Mouse (Mus musculus) cerebellum, adult 11 months (tissue): ENCODE results near the gene Lrrc8a.
A peak's percentile ranks its signal among the peaks of the same experiment; 100 is the strongest.

Experiments
- DNase-seq: peaks from one replicate; pipeline ENCODE4 v3.0.0; 2022

Lrrc8a gene

DNA sequence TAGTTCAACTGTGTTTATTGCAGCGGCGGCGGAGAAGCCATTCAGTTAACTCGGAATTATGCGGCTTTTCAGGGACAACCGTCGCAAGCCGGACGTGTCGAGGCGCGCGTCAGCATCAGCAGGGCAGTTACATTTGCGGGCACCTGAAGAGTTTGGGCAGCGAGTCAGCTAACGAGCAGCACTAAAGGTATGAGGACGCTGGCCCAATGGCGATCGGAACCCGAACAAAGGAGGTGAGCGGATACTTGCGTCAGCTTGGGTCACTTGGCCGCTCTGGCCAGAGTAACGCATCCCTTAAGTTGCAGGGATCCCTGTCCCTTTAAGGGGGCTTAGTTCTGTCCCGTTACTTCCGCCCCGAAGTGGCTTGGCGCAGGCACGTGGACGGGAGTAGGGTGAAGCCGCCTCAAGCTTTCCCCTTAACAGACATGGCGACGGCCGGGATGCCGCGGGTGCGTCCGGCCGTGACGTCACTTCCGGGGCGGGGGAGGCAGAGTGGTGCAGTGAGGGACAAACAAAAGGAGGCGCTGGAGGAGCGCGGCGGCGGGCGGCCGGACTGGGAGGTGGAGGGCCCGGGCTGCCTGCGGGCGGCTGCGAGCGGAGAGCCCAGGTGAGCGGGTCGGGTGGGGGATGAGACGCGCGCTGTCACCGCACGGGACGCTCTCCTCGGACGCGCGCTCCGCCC lies at the start of gene Lrrc8a:
TSS of gene Lrrc8a (plus strand) at position 517 of the 682 bp plus-strand sequence.
- DNase-seq = peak; percentile 99

DNA sequence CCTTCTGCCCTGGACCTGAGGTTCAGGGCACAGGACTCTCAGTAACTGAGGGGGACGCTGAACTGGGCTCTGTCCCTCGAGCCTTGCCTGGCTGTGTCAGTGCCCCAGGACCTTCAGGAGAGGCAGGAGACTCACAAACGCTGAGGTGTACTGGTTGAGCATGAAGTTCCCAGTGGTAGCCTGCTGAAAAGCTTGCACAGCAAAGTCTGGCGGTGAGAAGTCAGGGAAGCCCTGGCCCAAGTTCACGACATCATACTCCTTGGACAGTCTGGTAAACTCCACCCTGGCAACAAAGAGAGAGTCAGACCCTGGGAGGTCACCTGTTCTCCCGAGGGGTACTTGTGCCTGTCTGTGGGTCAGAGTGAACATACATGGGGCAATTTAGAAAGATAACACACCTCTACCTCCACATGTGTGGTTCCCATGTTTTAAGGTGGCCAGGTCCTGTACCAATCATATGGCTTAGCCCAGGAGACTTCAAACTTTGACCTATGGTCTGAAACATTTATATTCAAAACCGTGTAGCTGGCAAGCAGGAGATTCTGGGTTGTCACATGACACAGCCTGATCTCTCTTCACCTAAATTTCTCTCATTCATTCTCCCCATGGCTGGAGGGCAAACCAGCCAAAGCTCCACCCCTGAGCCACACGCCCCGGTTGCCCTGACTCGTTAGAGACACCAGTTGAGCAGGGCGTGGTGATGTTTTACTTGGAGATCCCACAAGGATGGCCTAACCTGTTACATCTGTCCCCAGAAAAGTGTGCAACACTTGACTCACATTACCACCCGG lies 45.5 kb upstream of the Lrrc8a start:
- DNase-seq = no peak

DNA sequence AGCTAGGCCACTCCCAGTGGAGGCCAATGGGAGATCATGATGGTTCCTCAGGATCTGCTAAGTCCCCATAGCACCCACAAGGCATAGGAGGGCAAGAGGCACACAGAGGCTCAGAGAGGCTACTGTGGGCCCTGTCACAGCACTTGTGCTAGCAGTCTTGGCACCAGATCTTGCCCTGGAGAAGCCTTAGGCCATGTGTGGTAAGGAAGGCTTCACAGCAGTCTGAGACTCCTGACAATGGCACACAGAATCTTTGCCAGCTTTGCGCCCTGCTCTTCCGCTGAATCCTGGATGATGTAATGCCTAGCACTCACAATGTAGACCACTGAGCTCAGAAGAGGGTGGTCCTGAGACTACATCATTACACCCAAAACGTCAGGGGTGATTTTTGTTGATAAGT lies 42.9 kb upstream of the Lrrc8a start:
- DNase-seq = no peak

DNA sequence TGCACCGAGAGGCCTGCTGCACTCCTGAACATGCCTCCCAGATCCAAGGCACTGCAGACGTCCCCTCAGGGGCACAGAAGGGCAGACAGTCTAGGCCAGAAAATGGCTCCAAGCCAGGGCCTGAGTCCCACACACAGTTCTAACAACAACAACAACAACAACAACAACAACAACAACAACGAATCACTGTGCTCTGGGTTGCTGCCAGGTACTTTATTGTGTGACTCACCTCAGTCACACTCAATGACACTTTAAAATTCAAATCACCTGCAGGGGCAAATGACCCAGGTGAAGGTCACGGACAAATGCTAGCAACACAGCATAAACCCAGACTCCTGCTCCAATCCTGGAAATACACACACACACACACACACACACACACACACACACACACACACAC lies 39.5 kb upstream of the Lrrc8a start:
- DNase-seq = no peak

DNA sequence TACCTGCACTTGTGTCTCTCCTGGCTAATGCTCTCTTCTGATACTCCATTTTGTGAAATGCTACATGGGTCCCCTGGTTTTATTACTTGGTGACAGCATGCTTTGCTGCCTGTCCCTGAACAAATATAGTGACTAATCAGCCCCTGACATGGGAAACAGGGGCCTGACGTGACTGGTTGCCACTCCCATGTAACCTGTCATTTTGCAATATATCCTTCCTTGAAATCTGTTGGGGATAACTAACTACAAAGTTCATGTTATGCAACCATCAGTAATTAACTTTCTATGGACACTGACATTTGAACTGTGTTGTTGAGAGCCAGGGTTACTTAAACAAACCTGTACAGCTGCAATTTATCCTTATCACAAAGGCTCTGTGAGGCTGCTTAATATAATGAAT lies 37.5 kb upstream of the Lrrc8a start:
- no peak for DNase-seq

DNA sequence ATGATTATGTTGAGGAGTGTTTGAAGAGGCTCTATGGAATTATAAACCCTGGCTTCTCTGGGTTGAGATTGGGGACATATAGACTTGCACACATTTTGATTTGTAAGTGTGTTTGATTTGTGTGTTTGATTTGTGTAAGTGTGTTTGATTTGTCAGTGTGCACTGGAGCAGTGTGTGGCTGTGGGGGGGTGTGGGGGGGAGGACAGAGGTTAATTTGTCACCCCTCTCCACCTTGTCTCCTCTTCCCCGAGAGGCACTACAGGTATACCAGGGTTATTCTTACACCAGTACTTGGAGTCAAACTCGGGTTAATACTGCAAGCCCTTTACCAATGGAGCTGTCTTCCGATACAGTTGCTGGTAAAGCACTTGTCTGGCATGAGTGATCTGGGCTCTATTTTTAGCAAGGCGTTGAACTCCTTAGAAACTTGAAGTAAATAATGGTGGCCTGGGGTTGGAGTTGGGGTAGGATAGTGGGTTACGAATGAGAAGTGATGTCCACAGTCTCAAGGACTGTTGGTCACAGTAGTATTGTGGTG lies 37.1 kb upstream of the Lrrc8a start:
- DNase-seq = no peak

DNA sequence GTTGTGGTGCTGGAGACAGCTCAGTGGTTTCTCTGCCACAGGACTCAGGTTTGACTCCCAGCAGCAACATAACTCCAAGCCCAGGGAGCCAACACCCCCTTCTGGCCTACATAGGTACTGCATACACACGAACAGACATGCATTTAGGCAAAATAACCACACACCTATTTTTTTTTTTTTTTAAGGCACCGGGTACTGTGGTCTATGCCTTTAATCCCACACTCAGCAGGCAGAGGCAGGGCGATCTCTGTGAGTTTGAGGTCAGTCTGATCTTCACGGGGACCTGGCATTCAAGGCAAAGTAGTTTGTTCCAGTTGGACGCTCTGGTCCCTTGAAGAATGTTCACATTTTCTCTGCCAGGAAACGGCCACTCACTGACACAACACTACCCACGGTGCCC lies 34.1 kb upstream of the Lrrc8a start:
- DNase-seq = no peak

DNA sequence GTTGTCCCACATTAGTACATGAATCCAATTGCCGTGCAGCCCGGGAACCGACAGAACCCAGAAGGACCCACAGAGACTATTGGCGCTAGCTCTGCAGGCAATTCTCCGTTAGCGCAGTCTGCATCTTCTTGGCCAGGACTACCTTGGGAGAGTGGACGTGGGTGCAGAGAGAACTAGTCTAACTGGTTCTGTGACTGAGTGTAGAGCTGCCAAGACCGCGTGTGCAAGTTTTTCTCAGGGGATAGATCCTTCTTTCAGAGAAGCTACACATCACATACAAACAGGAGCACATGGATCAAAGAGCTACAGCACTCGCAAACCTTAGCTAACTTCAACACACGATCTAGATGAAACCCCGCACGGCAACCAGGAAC lies 32.3 kb upstream of the Lrrc8a start:
- DNase-seq = peak; percentile 22

DNA sequence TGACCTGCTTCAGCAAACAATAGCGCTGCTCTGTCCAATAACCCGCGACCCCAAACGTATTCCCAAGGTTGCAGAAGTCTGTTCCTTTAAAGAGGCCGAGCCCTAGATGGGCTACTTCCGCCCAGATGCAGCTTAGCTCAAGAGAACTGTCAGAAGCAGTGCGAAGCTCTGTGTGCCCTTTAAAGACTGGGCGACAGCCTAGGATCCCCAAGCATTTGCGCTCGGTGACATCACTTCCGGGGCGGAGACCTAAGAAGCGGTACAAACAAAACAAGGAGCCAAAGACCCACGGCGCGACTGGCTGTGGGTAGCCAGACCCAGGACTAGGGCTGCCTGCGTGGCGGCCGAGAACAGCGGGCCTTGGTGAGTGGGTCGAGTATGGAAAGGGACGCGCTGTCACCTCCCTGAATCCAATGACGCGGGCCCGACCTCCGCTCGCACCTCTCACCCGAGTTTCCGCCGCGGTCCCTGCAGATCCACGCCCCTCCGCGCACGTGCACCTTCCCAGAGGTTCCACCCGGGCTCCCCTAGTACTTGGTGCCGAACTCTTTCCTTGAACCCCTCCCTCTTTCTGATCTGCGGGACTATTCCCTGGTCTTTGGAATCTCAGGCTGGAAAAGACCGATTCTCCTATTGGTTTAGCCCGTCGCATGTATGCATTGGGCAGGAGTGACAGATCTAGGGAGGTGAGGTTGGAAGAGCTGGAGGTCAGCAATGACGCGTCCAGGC lies 31.7 kb upstream of the Lrrc8a start, which contains the start of gene Kyat1:
TSS of gene Kyat1 (minus strand) at position 219 of the 729 bp plus-strand sequence.
- peak; percentile 88 for DNase-seq

DNA sequence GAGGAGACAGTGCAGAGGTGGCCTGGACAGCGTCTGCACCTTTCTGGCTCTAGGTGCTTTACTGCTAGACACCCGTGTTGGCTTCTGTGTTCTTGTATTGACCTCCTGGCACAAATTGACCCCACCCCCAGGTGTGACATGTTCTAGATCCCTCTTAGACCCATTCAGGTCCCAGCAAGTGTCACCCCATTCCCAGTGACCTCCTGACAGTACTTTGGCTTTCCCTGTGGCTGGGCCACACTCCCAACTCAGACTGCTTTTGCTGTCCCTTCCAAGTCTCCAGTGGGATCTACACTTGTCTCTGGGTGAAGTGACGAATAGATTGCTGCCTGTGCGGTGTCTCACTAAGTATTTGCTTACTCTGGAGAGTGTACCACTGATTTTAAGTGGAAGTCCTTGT lies 30.1 kb upstream of the Lrrc8a start:
- DNase-seq = no peak

DNA sequence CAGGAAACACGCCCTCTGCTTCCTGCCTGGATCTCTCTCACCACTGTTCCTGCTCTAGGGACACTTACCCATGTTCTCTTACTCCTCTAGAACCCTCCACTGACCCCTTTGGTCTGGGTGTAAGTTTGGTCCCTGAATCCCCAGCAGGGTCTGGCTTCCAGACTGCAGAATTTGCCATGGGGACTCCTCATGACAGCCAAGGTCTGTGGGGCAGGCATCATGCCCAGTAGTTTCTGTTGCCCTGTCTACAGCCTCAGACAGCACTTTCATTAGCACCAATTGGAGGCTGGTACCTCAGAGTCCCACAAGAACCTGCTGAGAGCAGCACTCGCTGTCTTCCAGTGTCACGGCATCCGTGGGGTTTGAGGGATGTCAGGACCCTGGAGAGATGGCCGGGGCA lies 29.6 kb upstream of the Lrrc8a start:
- DNase-seq = no peak

DNA sequence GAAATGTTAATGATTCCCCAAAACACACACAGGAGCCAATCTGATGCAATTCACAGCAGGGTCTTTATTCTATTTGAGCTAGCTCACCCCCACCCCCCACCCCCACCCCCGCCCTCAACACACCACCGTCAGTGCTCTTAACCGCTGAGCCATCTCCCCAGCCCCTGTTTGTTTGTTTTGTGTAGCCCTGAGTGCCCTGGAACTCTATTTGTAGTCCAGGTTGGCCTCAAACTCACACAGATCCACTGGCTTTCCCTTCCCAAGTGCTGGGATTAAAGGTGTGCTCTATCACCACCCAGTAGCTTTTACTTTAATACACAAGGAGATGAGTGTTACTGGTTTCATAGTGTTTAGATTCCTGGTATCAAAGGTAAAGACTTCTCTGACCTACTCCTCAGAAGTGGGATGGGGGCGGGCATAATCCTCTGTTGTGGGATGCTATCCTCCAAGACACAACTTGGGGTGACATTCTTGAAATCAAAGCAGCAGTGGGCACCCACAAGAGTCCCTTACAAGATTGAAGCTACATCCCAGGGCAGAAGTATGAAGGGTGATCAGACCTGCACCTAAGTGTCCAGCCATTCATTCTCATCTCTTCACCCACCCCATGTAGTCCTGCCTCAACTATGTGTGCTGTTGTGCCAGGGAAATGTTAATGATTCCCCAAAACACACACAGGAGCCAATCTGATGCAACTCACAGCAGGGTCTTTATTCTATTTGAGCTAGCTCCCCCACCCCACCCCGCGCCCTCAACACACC lies 25.9 kb upstream of the Lrrc8a start:
- no peak for DNase-seq

DNA sequence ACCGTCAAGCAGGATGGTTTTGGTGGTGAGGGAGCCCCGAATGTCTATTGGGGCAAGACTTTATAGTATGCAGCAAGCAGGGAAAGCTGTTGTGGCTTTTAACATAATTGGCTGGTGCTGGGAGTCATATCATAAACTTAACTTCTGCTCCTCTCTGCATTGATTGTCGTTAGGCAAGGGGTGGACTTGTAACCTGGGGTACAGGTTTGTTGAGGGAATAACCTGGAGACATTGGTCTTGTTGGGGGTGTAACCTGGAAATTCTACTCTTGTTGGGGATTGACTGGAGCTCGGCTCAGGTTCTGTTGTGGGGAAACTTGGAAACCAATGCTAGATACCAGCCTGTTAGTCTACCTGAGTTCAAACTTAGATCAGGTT lies 25.4 kb upstream of the Lrrc8a start:
- DNase-seq = no peak

DNA sequence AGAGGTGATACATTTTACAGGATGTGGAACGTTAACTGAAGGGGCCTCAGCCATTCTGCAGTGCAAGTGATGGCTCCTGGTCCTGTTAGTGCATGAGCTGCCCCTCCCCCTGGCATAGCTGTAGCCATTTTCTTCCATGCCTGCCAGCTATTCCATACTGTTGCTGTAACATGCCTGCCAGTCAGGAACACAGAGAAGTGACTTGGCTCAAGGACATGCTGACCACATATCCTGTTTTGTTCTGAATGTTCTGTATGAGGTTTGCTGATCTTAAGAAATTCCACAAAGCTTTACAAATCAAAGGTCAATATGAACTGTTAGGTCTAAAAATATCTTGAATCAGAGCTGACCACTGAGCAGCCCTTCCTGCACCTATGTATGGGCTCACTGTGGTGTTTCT lies 24.6 kb upstream of the Lrrc8a start:
- DNase-seq = no peak

DNA sequence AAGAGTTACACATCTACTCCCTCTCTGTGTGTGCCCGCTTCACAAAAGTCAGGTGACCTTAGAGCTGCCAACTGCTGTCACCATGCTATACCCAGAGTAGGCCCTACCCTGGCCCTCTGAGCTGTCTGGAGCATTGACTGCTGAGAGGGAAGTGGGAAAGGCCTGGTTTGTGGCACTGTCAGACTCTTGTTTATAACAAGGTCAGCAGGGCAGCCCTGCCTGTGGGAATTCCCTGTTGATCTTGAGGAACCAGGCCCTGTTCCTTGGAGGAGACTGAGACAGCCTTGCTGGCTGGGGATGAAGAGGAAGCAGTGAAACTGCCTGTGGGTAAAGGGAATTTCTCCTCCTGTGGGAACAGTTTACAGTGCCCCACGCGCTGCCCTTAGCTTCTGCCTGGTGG lies 22.8 kb upstream of the Lrrc8a start:
- no peak for DNase-seq

DNA sequence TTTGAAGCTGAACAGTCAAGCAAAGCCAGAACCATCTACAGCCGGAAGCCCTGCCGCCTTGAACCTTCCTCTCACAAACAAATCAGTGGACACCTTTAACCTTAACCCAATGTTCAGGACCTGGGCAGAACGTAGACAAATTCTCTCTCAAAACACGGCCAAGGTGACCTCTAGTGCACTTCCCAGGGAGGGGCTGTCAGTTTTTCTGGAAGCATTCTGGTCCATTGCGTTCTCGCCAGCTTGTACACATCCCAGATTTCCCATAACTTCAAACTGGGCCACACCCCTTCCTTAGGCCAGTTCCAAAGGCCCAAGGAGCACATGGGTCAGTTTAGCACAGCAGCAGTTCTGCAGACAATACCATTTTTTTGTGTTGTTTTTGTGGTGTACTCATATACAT lies 22.0 kb upstream of the Lrrc8a start:
- DNase-seq = no peak

DNA sequence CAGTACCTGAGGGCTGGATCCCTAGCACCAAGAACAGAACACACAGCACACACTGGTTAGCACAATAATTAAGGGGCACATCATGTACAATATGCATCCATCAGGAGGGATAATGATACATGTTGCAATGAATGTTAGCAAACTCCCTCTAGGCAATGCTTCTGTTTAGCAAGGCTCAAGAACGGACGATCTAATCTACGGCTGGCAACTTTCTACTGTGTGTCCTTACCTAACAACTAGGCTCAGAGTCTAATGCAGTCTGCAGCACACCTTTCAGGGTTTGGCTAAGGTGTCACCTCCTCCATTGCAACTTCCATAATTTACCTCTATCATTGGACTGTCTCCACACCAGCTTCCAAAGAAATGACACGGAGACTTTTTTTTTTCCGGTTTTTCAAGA lies 21.2 kb upstream of the Lrrc8a start:
- DNase-seq = no peak

DNA sequence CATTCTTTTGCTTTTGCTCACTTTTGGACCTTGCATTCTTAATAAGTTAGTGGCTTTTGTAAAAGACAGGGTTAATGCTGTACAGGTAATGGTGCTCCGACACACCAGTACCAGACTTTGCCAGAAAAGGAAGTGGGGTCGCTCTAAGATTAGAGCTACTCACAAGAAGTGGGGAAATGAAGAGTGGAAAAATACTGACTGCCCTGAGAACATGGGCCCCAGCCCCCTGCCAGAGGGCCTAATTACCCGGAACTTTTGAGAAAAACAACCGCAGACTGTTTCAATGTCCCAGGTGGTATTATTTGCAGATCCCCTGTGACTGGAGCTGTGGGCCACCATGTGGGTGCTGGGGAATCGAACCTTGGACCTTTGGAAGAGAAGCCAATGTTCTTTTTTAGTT lies 1.9 kb upstream of the Lrrc8a start:
- DNase-seq = no peak

DNA sequence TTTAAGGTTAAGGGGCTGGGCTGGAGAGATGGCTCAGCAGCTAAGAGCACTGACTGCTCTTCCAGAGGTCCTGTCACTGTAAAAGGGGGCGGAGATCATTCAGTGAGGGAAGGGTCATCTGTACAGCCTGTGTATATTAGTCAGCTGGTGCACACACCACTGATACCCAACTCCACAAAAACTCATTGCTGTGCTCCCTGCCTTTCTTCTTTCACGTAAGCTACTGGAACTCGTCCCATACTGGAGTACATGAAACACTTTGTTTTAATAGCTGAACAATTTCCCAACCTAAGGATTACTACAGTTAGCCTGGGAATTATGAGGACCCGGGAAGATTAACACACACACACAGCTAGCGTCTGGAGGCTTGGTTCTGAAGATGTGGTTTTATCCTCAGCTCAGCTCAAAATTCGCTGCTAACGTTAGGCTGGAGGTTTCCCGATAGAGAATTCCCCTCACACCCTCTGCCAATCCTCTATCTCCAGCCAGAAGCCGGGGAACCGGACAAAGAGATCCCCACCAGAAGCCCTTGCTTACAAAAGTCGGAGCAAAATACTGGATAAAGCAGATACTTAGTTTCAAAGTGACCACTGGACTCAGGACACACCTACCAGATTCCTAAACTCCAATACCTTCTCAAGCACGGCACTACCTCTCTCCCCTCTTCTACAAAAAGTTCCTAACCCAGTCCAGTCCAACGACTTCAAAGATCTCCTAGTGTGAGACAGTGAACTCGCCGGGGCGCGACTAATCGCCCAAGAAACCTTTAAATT lies 903 bp upstream of the Lrrc8a start:
- DNase-seq = no peak

DNA sequence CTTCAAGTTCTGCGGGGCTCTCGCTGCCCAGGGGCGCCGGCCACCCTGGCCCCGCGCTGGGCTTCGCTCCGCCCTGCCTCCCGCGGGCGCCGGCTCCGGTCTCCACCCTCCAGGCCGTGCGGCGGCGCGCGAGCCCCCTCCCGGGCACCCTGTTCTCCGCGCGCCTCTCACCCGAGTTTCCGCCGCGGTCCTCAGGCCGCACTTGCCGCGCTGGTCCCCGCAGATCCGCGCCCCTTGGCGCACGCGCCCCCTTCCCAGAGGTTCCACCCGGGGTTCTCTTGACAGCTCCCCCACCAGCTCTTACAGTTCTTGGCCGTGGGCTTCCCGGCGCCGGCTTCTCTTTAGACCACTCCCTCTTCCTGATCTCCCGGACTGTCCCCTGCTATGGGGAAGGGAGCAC lies 366 bp downstream of the Lrrc8a start:
- DNase-seq = no peak

DNA sequence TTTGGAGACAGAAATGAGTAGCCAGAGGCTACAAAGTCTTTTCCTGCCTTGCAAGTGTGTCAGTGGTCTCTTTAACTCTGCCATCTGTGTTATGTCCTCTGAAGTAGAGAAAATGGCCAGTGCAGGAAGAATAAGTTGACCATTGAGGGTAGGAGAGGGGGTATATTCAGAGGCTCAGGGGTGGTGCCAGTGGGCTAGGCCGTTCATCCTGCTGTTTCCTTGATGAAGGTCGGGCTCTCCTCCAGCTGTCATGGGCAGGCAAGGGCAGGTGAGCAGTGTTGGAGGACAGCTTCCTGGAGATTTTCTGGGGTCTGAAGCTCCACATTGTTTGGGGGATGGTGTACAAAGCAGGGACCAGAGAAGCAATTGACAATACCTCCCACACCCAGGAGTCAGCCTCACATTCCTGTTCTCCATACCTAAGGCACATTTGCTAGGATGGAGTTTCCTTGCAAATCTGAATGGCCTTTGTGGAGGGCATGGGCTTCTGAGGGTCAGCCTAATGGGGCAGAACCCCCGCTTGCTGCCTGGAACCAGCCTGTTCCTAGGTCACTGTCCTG lies 1.5 kb downstream of the Lrrc8a start:
- peak; percentile 12 for DNase-seq

DNA sequence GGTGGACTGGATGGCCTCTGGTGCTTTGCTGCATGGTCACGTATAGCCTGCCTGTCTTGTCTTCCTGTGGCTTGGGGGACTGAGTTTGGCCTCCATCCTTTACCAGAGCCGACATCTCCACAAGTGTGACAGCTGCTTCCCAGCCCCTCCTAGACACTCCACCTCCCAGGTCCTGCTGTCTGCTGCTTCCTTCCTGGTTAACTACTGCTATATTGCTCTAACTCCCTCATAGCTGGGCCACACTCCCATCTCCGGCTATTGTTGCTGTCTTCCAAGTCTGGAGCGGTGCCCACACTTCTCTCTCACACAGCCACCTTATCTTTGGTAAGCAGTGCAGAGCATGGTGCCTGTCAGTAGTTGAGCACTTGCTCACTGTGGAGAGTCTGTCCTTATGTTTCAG lies 2.3 kb downstream of the Lrrc8a start:
- peak; percentile 17 for DNase-seq
